Mouse (Mus musculus) forebrain, embryonic 15.5 days (tissue): ENCODE measurements around the gene Rab13. TPM values are rescaled to one million over a fixed set of nuclear protein-coding genes. Genes with fewer than 3 reads are reported as not detected.

Experiments
- ATAC-seq: fragments of 200-750 bp; cut with Nextera tagmentation; replicated peaks from 2 replicates; pipeline ENCODE4 v1.8.0; 2017; ENCODE audit warnings: mild to moderate bottlenecking, moderate TSS enrichment, moderate library complexity
- H3K27ac ChIP-seq: fragments of 300-500 bp; sonication (generic); replicated peaks from 2 replicates; pipeline ENCODE4 v1.5.1; 2015; ENCODE audit warnings: mild to moderate bottlenecking, inconsistent platforms
- H3K27me3 ChIP-seq: fragments of 300-500 bp; sonication (generic); 2 replicates; pipeline ENCODE4 v1.6.1; 2015; ENCODE audit warnings: inconsistent platforms
- H3K36me3 ChIP-seq: fragments of 300-500 bp; sonication (generic); 2 replicates; pipeline ENCODE4 v1.6.1; 2015; ENCODE audit warnings: mild to moderate bottlenecking, inconsistent platforms
- H3K4me1 ChIP-seq: fragments of 300-500 bp; sonication (generic); 2 replicates; pipeline ENCODE4 v1.6.1; 2015; ENCODE audit warnings: inconsistent platforms
- H3K4me2 ChIP-seq: fragments of 300-500 bp; sonication (generic); replicated peaks from 2 replicates; pipeline ENCODE4 v1.6.1; 2015; ENCODE audit warnings: mild to moderate bottlenecking, inconsistent platforms
- H3K4me3 ChIP-seq: fragments of 300-500 bp; sonication (generic); 2 replicates; pipeline ENCODE4 v1.5.1; 2015; ENCODE audit warnings: mild to moderate bottlenecking, inconsistent platforms
- H3K9ac ChIP-seq: fragments of 300-500 bp; sonication (generic); replicated peaks from 2 replicates; pipeline ENCODE4 v1.6.1; 2015; ENCODE audit warnings: mild to moderate bottlenecking, inconsistent platforms
- H3K9me3 ChIP-seq: fragments of 300-500 bp; sonication (generic); 2 replicates; pipeline ENCODE4 v1.6.1; 2016; ENCODE audit warnings: inconsistent platforms
- WGBS: fragments of 180-500 bp; shearing (Covaris S2); methylation state at CpG from one replicate; pipeline ENCODE4 v1.1.7; 2015; ENCODE audit warnings: mixed read lengths; 5-methylcytosine and 5-hydroxymethylcytosine counted together
- polyA plus RNA-seq: library from polyadenylated mRNA; unstranded; fragments of >200 nt; fragmentation: Nextera tagmentation; extraction: Ambion mirVana; gene quantifications from 2 replicates; pipeline ENCODE4 v1.2.1, GENCODE M21; 2015

Gene Rab13
- polyA plus RNA-seq, 1 experiment from 2014 or later, result 22.2 TPM

DNA sequence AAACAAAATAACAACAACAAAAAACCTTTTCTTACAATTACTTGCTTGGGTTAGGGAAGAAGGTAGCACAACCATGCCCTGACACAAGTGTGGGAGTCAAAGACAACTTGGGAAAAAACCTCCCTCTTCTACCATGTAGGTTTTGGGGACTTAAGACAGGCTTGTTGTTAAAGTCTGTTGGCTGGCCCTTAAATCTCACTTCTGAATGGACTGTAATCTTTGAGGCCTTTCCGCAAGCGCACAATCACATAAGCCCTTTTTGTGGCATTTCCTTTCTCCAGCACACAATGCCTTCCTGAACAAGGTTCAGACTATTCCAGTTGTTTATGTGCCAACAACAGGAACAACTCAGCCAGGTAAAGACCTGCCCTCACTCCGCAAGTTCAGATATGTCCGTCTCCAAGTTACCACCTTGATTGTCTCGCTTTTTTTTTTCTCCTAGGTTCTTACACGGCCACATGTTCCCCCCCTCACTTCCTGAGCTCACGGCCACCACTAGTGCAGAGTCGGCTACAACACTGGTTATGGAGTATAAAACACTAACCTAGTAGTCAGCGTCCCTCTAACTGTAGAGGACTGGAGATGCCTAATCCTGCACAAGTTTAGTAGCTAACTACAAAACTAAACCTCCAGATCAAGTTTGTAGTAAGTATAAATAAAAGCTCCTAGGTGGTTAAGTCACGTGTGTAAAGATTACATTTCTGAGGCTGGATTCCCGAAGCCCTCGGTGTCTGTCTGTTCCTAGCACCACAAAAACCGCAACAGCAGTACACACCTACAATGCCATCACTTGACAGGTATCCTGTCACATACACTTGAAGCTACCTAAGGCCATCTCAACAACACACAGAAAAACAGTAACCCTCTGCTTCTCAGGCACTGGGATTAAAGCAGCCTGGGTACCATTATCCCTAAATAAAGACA lies 1.8 kb upstream of the Rab13 start:
- Histone ChIP-seq H3K4me3 (peak overlapping the region; percentile 68; the same call in 1 of the 2 replicates), H3K4me1 (peaks cover 28% of the 10 kb centered on the region), H3K9me3 (no peaks in the 10 kb centered on the region), H3K4me2 (peak overlapping the region; percentile 88), H3K9ac (peak overlapping the region; percentile 81; the same call in 1 of the 2 replicates), H3K27me3 (no peaks in the 10 kb centered on the region), H3K36me3 (peaks cover 44% of the 10 kb centered on the region), H3K27ac (no peak overlapping the region)
- 86% methylated on average over 13 of the region's 13 CpGs for WGBS
- ATAC-seq, result no peak

DNA sequence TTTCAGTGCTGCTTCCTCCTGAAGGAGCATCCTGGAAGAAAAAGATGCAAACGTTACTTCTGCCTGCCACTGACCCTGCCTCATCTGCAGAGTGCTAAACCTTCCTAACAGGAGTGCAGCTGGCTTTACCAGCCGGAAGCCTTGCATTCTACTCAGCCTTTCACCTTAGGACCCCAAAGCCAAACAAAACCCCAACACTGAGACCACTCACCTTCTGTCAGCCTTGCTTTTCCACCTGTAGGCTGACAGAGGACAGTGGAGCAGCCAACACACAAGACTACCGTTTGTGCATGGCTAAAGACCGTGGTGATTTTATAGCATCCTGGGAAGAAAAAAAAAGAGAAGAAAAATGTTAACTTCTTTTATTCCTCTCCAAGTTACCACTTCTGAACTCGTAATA lies 772 bp upstream of the Rab13 start:
- 11% methylated on average over 5 of the region's 5 CpGs for WGBS
- peak overlapping the region; percentile 68 for H3K4me3 ChIP-seq
- no peaks in the 10 kb centered on the region for H3K9me3 ChIP-seq
- H3K27me3 ChIP-seq, result no peaks in the 10 kb centered on the region
- H3K27ac ChIP-seq, result no peak overlapping the region
- no peak for ATAC-seq
- H3K9ac ChIP-seq, result peak overlapping the region; percentile 81
- peaks cover 42% of the 10 kb centered on the region for H3K36me3 ChIP-seq
- peaks cover 28% of the 10 kb centered on the region for H3K4me1 ChIP-seq
- peak overlapping the region; percentile 88 for H3K4me2 ChIP-seq

DNA sequence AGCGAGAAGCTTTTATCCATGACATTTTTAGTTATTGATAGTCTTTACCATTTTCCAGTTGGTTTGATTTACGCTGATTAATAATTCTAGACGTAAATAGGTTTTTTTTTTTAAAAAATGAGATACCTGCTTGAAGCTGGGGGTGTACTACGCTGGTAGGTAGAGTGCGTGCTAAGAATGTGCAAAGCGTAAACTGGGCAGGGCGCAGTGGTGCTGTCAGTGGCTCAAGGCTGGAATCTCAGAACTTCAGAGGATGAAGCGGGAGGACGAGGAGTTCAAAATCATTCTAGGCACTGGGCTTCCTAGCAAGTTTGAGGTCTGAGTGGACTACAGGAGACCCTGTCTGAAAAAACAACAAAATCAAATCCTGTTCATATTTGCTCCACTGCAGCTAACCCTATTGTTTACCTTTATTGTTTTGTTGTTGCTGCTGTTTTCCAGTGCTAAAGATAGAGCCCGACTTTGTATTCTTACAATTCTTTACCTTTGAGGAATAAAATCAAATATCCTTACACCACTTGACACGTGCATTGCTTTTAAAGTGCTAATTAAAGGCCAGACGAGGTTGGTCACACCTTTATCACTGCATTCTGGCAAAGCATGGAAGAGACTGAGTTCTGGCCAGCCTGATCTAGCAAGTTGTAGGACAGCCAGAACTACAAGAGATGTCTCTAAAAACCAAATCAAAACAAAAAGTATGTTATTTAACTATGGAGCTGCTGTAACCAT lies 625 bp downstream of the Rab13 start:
- Histone ChIP-seq H3K4me2 (peak overlapping the region; percentile 88), H3K4me1 (peaks cover 28% of the 10 kb centered on the region), H3K9me3 (no peaks in the 10 kb centered on the region), H3K4me3 (peak overlapping the region; percentile 68), H3K27ac (peak overlapping the region; percentile 77), H3K36me3 (peaks cover 28% of the 10 kb centered on the region), H3K27me3 (no peaks in the 10 kb centered on the region), H3K9ac (peak overlapping the region; percentile 81)
- 13% methylated on average over 12 of the region's 12 CpGs for WGBS
- ATAC-seq, result peak; percentile 67

DNA sequence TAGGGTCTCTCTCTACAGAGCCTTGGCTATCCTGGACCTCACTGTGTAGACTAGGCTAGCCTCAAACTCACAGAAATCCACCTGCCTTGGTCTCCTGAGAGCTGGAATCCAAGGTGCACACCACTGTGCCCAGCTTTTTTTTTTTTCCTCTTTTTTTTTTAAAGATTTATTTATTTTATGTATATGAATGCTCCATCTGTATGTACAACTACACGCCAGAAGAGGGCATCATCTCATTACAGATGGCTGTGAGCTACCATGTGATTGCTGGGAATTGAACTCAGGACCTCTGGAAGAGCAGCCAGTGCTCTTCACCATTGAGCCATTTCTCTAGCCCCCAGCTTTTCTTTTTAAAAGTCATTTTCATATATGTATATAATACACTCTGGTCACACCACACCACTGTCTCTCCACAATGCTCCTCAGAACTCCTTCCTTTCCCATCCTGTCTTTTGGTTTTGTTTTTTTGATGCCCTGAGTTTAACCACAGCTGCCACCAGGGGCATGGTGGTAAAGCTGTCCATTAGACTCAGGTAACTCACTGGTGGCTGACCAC lies 2.4 kb downstream of the Rab13 start:
- Histone ChIP-seq H3K9ac (no peak overlapping the region), H3K4me1 (peaks cover 35% of the 10 kb centered on the region), H3K27me3 (no peaks in the 10 kb centered on the region), H3K4me2 (no peak overlapping the region), H3K4me3 (no peak overlapping the region), H3K36me3 (peaks cover 13% of the 10 kb centered on the region), H3K27ac (no peak overlapping the region), H3K9me3 (no peaks in the 10 kb centered on the region)
- ATAC-seq, result no peak
- WGBS, result 44% methylated on average over 1 of the region's 1 CpGs

DNA sequence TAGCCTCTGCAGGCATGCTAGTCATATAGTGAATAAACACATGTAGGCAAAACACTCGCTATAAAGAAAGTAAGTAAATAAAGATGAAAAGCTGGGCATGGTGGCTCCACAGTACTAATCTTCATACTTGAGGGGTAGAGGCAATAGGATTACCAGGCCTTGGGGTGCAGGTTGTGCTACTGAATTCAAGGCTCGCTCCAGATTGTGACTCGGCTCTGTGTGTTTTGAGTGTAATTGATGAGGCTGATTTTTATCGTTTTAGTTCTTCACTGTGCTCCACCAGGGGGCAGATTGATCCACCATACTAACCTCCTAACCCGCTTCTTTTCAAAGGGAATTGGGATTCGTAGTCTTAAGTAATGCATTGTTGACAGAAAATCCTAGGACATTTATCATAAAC lies 6.6 kb downstream of the Rab13 start:
- no peaks in the 10 kb centered on the region for H3K9me3 ChIP-seq
- H3K27me3 ChIP-seq, result no peaks in the 10 kb centered on the region
- peaks cover 16% of the 10 kb centered on the region for H3K4me1 ChIP-seq
- no peaks in the 10 kb centered on the region for H3K36me3 ChIP-seq
- 13% methylated on average over 6 of the region's 6 CpGs for WGBS
- peak overlapping the region; percentile 41 for H3K4me3 ChIP-seq
- peak overlapping the region; percentile 49 for H3K9ac ChIP-seq
- ATAC-seq, result peak; percentile 60
- H3K4me2 ChIP-seq, result peak overlapping the region; percentile 78
- H3K27ac ChIP-seq, result peak overlapping the region; percentile 63

DNA sequence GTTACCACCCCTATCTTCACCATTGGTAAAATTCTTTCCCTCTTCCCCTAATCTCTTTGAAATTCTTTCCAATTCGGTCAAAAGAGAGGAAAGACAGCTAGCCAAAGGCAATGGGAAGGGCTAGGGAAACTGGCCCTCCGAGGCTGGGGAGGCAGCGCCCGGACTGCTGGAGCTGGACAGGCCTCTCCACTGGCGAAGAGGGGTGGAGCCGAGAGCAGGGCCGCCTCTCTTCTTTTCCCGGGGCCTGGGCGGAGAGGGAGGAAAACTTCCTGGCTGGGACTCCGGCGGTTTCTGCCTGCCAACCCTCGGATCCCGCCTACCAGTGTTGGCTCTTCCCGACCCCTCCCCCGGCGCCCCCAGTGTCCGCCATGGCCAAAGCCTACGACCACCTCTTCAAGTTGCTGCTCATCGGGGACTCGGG lies 7.0 kb downstream of the Rab13 start:
- H3K9ac ChIP-seq, result peak overlapping the region; percentile 49
- H3K36me3 ChIP-seq, result no peaks in the 10 kb centered on the region
- H3K27me3 ChIP-seq, result no peaks in the 10 kb centered on the region
- peak; percentile 83 for ATAC-seq
- under 1% methylated on average over 20 of the region's 20 CpGs for WGBS
- H3K27ac ChIP-seq, result peak overlapping the region; percentile 63
- peak overlapping the region; percentile 41 for H3K4me3 ChIP-seq
- no peaks in the 10 kb centered on the region for H3K9me3 ChIP-seq
- peaks cover 16% of the 10 kb centered on the region for H3K4me1 ChIP-seq
- H3K4me2 ChIP-seq, result peak overlapping the region; percentile 78

DNA sequence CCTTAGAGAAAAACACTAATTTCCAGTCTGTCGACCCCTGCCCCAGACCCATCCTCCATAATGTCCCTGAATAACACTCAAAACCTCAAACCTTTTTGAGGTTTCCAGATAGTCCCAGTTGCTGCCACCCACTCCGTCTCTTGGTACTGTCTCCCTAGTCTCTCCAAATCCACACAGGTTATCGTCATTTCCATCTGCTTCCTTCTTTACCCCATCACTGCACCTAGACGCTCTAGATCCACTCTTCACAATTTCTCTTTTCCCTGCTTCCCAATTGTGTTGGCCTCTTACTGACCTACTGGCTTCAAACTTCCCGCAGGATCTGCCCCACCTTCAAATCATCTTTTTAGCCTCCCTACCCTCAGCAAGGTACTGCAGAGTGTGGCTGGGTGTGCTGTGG lies 7.6 kb downstream of the Rab13 start:
- H3K9me3 ChIP-seq, result no peaks in the 10 kb centered on the region
- 20% methylated on average over 5 of the region's 5 CpGs for WGBS
- peak overlapping the region; percentile 41 for H3K4me3 ChIP-seq
- peaks cover 16% of the 10 kb centered on the region for H3K4me1 ChIP-seq
- H3K27me3 ChIP-seq, result no peaks in the 10 kb centered on the region
- no peak overlapping the region for H3K27ac ChIP-seq
- no peak overlapping the region for H3K9ac ChIP-seq
- ATAC-seq, result no peak
- H3K36me3 ChIP-seq, result no peaks in the 10 kb centered on the region
- peak overlapping the region; percentile 78 for H3K4me2 ChIP-seq

DNA sequence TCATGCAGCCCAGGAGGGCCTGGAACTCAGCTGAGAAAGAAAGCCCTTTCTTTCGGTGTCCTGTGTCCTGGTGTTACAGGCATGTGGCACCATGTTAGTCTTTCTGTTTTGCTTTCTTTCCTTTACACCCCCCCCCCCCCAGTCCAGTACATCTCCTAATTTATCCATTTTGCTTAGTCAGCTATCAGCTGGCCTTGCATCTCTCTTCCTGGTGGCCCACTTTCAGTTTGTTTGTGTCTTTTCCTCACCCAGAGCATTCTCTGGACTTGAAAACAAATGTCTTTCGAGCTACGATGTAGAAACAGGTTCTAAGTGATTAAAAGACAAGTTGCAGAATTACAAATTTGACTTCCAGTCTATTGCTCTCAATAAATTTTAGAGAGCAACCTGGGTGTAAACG lies 9.0 kb downstream of the Rab13 start:
- no peak overlapping the region for H3K27ac ChIP-seq
- peaks cover 16% of the 10 kb centered on the region for H3K4me1 ChIP-seq
- WGBS, result 88% methylated on average over 4 of the region's 4 CpGs
- no peak overlapping the region for H3K4me2 ChIP-seq
- no peak for ATAC-seq
- no peaks in the 10 kb centered on the region for H3K27me3 ChIP-seq
- no peaks in the 10 kb centered on the region for H3K9me3 ChIP-seq
- H3K9ac ChIP-seq, result no peak overlapping the region
- H3K4me3 ChIP-seq, result no peak overlapping the region
- no peaks in the 10 kb centered on the region for H3K36me3 ChIP-seq

DNA sequence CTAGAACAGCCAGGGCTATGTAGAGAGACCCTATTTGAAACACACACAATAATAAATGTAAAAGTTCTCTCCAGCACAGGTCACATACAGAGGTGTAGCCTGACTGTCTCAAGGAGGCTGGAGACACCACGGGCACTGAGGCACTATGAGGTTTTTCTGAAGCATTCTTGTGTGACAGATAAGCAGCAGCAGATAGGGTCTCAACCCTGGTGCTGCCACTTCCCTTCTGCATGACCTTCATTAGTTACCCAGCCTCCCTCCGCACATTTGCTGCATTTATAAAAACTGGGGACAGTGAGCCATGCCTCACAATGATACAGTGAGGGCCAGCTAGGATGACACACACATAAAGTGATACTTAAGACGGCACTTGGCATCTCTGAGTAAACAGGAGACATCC lies 9.4 kb downstream of the Rab13 start:
- H3K4me2 ChIP-seq, result no peak overlapping the region
- H3K4me1 ChIP-seq, result peaks cover 16% of the 10 kb centered on the region
- no peaks in the 10 kb centered on the region for H3K27me3 ChIP-seq
- no peak for ATAC-seq
- no peak overlapping the region for H3K9ac ChIP-seq
- H3K9me3 ChIP-seq, result no peaks in the 10 kb centered on the region
- H3K36me3 ChIP-seq, result no peaks in the 10 kb centered on the region
- WGBS, result 93% methylated on average over 3 of the region's 3 CpGs
- no peak overlapping the region for H3K4me3 ChIP-seq
- no peak overlapping the region for H3K27ac ChIP-seq

DNA sequence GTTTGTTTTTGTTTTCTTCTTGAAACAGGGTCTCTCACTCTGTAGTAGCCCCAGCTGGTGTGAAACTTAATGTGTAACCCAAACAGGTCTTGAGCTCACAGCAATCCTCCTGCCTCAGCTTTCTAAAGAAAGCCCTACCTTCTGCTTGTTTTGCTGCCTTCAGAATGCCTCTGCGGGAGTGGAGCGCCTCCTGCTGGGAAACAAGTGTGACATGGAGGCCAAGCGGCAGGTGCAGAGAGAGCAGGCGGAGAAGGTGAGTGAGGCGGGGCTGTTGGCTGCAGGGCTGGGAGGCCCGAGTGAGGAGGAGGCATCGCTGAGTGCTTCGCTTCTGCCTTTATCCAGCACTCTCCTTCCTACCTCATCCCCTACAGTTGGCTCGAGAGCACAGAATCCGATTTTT lies 10.8 kb downstream of the Rab13 start:
- Histone ChIP-seq H3K36me3 (no peaks in the 10 kb centered on the region), H3K27me3 (no peaks in the 10 kb centered on the region), H3K4me3 (no peak overlapping the region), H3K9ac (no peak overlapping the region), H3K27ac (no peak overlapping the region), H3K4me1 (peaks cover 16% of the 10 kb centered on the region), H3K9me3 (no peaks in the 10 kb centered on the region), H3K4me2 (no peak overlapping the region)
- 86% methylated on average over 10 of the region's 10 CpGs for WGBS
- ATAC-seq, result no peak

DNA sequence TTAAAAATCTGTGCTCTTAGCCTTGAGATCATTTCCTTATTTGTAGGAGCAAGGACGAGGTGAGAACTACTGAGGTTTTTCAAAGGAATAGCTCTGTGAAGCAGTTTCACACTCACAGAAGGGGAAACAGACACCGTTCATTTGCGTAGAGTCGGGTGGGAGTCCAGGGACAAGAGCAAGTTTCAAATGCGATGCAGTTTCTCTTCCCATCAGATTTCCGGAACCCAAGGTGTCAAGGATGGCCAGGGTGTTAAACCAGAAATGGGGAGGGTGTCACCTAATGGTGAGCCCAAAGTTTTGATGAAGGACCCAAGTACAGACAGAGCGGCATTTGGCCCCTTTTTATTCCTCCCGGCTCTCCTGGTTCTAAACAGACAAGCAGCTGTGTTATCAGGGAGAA lies 17.6 kb downstream of the Rab13 start:
- Histone ChIP-seq H3K9ac (peak overlapping the region; percentile 70), H3K27ac (peak overlapping the region; percentile 88), H3K4me2 (peak overlapping the region; percentile 62), H3K4me1 (peaks cover 13% of the 10 kb centered on the region), H3K9me3 (no peaks in the 10 kb centered on the region), H3K27me3 (no peaks in the 10 kb centered on the region), H3K4me3 (peak overlapping the region; percentile 72), H3K36me3 (peaks cover 24% of the 10 kb centered on the region)
- 18% methylated on average over 8 of the region's 8 CpGs for WGBS
- peak; percentile 23; the same call in 1 of the 2 replicates for ATAC-seq
